Mouse (Mus musculus): ENCODE data around the gene Msh2. TPM values are rescaled to one million over a fixed set of nuclear protein-coding genes. Genes with fewer than 3 reads are reported as not detected.
"Not testable (repeated sequence)": the region's sequence is repeated elsewhere in the genome, so short reads cannot be mapped to it uniquely, and the experiment has no call there.

Msh2 gene
- polyA plus RNA-seq, 1 experiment from 2014 or later: 31.7 TPM

GRCm38 (mm10) chr17:87655616-87656015 lies 16.5 kb upstream of the Msh2 start:
- not testable (repeated sequence) for H3K4me1 ChIP-seq (ENCODE audit: control insufficient read depth, insufficient read depth, low read length); H3K27ac ChIP-seq (replicated peaks; ENCODE audit: low read depth, low read length); ATAC-seq (ENCODE audit: low read depth); H3K9ac ChIP-seq (ENCODE audit: low read depth, low read length); H3K9me3 ChIP-seq (ENCODE audit: control insufficient read depth, low read length); H3K4me2 ChIP-seq (ENCODE audit: low read depth, low read length); H3K4me3 ChIP-seq (ENCODE audit: low read depth, low read length); H3K27me3 ChIP-seq (replicated peaks; ENCODE audit: control insufficient read depth, insufficient read depth, low read length); H3K36me3 ChIP-seq (ENCODE audit: control insufficient read depth, insufficient read depth, low read length); DNase-seq (ENCODE audit: low spot score)
- WGBS: 94% methylated on average over 4 of the region's 5 CpGs

GRCm38 (mm10) chr17:87661958-87662573 lies 10.1 kb upstream of the Msh2 start:
- not testable (repeated sequence) for H3K9me3 ChIP-seq (ENCODE audit: control insufficient read depth, low read length); H3K4me3 ChIP-seq (ENCODE audit: low read depth, low read length); H3K9ac ChIP-seq (ENCODE audit: low read depth, low read length); H3K4me1 ChIP-seq (ENCODE audit: control insufficient read depth, insufficient read depth, low read length); ATAC-seq (ENCODE audit: low read depth); H3K27me3 ChIP-seq (replicated peaks; ENCODE audit: control insufficient read depth, insufficient read depth, low read length); H3K4me2 ChIP-seq (ENCODE audit: low read depth, low read length); H3K27ac ChIP-seq (replicated peaks; ENCODE audit: low read depth, low read length); DNase-seq (ENCODE audit: low spot score); H3K36me3 ChIP-seq (ENCODE audit: control insufficient read depth, insufficient read depth, low read length)
- 79% methylated on average over 9 of the region's 9 CpGs for WGBS

- no peaks in the 10 kb centered on the region for H3K9me3 ChIP-seq (ENCODE audit: control insufficient read depth, low read length)
- H3K27me3 ChIP-seq (replicated peaks; ENCODE audit: control insufficient read depth, insufficient read depth, low read length): no peaks in the 10 kb centered on the region
- H3K9ac ChIP-seq (ENCODE audit: low read depth, low read length): no peak overlapping the region
- H3K36me3 ChIP-seq (ENCODE audit: control insufficient read depth, insufficient read depth, low read length): no peaks in the 10 kb centered on the region
- H3K4me1 ChIP-seq (ENCODE audit: control insufficient read depth, insufficient read depth, low read length): no peaks in the 10 kb centered on the region
- no peak overlapping the region for H3K4me2 ChIP-seq (ENCODE audit: low read depth, low read length)
- DNase-seq (ENCODE audit: low spot score) (no peak), ATAC-seq (ENCODE audit: low read depth) (no peak)
- H3K27ac ChIP-seq (replicated peaks; ENCODE audit: low read depth, low read length): no peak overlapping the region
- H3K4me3 ChIP-seq (ENCODE audit: low read depth, low read length): no peak overlapping the region
Measured at GRCm38 (mm10) chr17:87664238-87664637, 7.9 kb upstream of the Msh2 start.

- H3K9me3 ChIP-seq (ENCODE audit: control insufficient read depth, low read length): no peaks in the 10 kb centered on the region
Measured at GRCm38 (mm10) chr17:87665066-87665822, 6.9 kb upstream of the Msh2 start.

GRCm38 (mm10) chr17:87672677-87673286 lies 652 bp downstream of the Msh2 start:
- Histone ChIP-seq H3K27me3 (replicated peaks; ENCODE audit: control insufficient read depth, insufficient read depth, low read length) (no peaks in the 10 kb centered on the region), H3K9ac (ENCODE audit: low read depth, low read length) (peak overlapping the region; percentile 88), H3K4me3 (ENCODE audit: low read depth, low read length) (peak overlapping the region; percentile 90), H3K4me2 (ENCODE audit: low read depth, low read length) (peak overlapping the region; percentile 92), H3K9me3 (ENCODE audit: control insufficient read depth, low read length) (no peaks in the 10 kb centered on the region), H3K36me3 (ENCODE audit: control insufficient read depth, insufficient read depth, low read length) (no peaks in the 10 kb centered on the region), H3K4me1 (ENCODE audit: control insufficient read depth, insufficient read depth, low read length) (peaks cover 10% of the 10 kb centered on the region), H3K27ac (replicated peaks; ENCODE audit: low read depth, low read length) (peak overlapping the region; percentile 80)
- WGBS: under 1% methylated on average over 9 of the region's 54 CpGs
- peak; percentile 59 for ATAC-seq (ENCODE audit: low read depth)
- DNase-seq (ENCODE audit: low spot score): no peak

More at GRCm38 (mm10) chr17:87665066-87665822, 6.9 kb upstream of the Msh2 start:
- peak; percentile 27 for DNase-seq (ENCODE audit: low spot score)
- no peaks in the 10 kb centered on the region for H3K4me1 ChIP-seq (ENCODE audit: control insufficient read depth, insufficient read depth, low read length)
- ATAC-seq (ENCODE audit: low read depth): no peak
- H3K9ac ChIP-seq (ENCODE audit: low read depth, low read length): no peak overlapping the region
- no peaks in the 10 kb centered on the region for H3K36me3 ChIP-seq (ENCODE audit: control insufficient read depth, insufficient read depth, low read length)
- 85% methylated on average over 10 of the region's 10 CpGs for WGBS
- H3K4me2 ChIP-seq (ENCODE audit: low read depth, low read length): no peak overlapping the region
- no peak overlapping the region for H3K4me3 ChIP-seq (ENCODE audit: low read depth, low read length)
- no peak overlapping the region for H3K27ac ChIP-seq (replicated peaks; ENCODE audit: low read depth, low read length)
- H3K27me3 ChIP-seq (replicated peaks; ENCODE audit: control insufficient read depth, insufficient read depth, low read length): no peaks in the 10 kb centered on the region

GRCm38 (mm10) chr17:87676916-87677474 lies 4.9 kb downstream of the Msh2 start:
- H3K9me3 ChIP-seq (ENCODE audit: control insufficient read depth, low read length); ATAC-seq (ENCODE audit: low read depth); H3K9ac ChIP-seq (ENCODE audit: low read depth, low read length); H3K27ac ChIP-seq (replicated peaks; ENCODE audit: low read depth, low read length); H3K27me3 ChIP-seq (replicated peaks; ENCODE audit: control insufficient read depth, insufficient read depth, low read length); DNase-seq (ENCODE audit: low spot score); H3K4me2 ChIP-seq (ENCODE audit: low read depth, low read length); H3K4me1 ChIP-seq (ENCODE audit: control insufficient read depth, insufficient read depth, low read length); H3K4me3 ChIP-seq (ENCODE audit: low read depth, low read length): not testable (repeated sequence)
- 93% methylated on average over 1 of the region's 1 CpGs for WGBS
- H3K36me3 ChIP-seq (ENCODE audit: control insufficient read depth, insufficient read depth, low read length): peaks cover 30% of the 10 kb centered on the region

GRCm38 (mm10) chr17:87677656-87678055 lies 5.5 kb downstream of the Msh2 start:
- Histone ChIP-seq H3K27ac (replicated peaks; ENCODE audit: low read depth, low read length) (no peak overlapping the region), H3K9me3 (ENCODE audit: control insufficient read depth, low read length) (no peaks in the 10 kb centered on the region), H3K36me3 (ENCODE audit: control insufficient read depth, insufficient read depth, low read length) (peaks cover 36% of the 10 kb centered on the region), H3K9ac (ENCODE audit: low read depth, low read length) (no peak overlapping the region), H3K4me2 (ENCODE audit: low read depth, low read length) (no peak overlapping the region), H3K4me3 (ENCODE audit: low read depth, low read length) (no peak overlapping the region), H3K27me3 (replicated peaks; ENCODE audit: control insufficient read depth, insufficient read depth, low read length) (no peaks in the 10 kb centered on the region), H3K4me1 (ENCODE audit: control insufficient read depth, insufficient read depth, low read length) (peaks cover 10% of the 10 kb centered on the region)
- DNase-seq (ENCODE audit: low spot score) (no peak), ATAC-seq (ENCODE audit: low read depth) (no peak)
- WGBS: 95% methylated on average over 8 of the region's 8 CpGs

GRCm38 (mm10) chr17:87689217-87689616 lies 17.1 kb downstream of the Msh2 start:
- no peak overlapping the region for H3K4me2 ChIP-seq (ENCODE audit: low read depth, low read length)
- H3K27me3 ChIP-seq (replicated peaks; ENCODE audit: control insufficient read depth, insufficient read depth, low read length): no peaks in the 10 kb centered on the region
- H3K9me3 ChIP-seq (ENCODE audit: control insufficient read depth, low read length): no peaks in the 10 kb centered on the region
- no peak overlapping the region for H3K4me3 ChIP-seq (ENCODE audit: low read depth, low read length)
- H3K4me1 ChIP-seq (ENCODE audit: control insufficient read depth, insufficient read depth, low read length): no peaks in the 10 kb centered on the region
- peaks cover 66% of the 10 kb centered on the region for H3K36me3 ChIP-seq (ENCODE audit: control insufficient read depth, insufficient read depth, low read length)
- DNase-seq (ENCODE audit: low spot score): no peak
- no peak overlapping the region for H3K27ac ChIP-seq (replicated peaks; ENCODE audit: low read depth, low read length)
- ATAC-seq (ENCODE audit: low read depth): no peak
- 90% methylated on average over 8 of the region's 8 CpGs for WGBS
- H3K9ac ChIP-seq (ENCODE audit: low read depth, low read length): no peak overlapping the region

Measured in embryonic facial prominence, embryonic 14.5 days (tissue).